Mouse (Mus musculus) regulatory T cell (primary cell): ENCODE data around the gene Psmd3.
"Not testable (repeated sequence)": the region's sequence is repeated elsewhere in the genome, so short reads cannot be mapped to it uniquely, and the experiment has no call there.

Experiments
- in situ Hi-C: fragments of 300-600 bp; cut with MboI, MseI; formaldehyde crosslinking; loops from one replicate; pipeline ENCODE4 v1.15.1; 2025; ENCODE audit warnings: high pct_unique_total_duplicates

Psmd3 gene

DNA sequence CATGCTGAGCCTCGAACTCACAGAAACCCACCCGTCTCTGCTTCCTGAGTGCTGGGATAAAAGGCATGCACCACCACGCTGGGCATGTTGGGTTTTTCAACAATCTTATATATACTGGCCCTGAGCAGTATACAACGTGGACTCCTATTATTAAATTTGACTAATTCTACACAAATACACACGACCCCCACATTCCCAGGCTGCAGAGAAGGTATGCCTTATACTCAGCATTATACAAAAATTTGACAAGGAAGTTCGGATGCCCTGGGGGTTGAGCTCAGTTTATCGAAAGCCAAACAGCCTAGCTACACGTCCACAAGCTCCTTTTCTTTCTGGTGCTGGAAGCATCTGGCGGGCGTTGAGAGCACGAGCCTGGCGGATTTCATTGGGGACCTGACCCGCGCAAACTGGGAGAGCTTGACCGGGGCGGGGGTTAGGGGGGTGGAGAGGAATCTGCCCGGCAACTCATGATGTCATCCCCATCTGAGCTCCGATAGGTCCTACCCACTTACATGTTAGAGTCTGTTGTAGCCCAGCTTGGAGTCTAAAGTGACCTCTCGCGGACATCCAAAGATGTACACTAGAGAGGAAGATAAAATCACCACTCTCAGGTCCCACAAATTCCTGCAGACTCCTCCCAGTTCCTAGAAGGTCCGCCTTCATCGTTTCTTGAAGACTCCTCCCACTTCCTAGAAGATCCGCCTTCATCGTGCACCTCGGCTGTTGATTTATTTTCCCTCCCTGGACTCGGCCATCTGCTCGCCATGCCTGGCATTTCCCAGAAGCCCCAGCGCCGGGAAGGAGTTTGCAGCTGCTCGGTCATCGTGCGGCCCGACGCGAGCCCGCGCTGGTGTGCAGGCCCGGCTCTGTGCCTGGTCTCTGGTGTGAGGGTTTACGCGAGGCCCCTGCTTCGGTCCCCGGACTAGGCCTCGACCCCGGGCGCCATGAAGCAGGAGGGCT is at the start of gene Psmd3:
Psmd3 (plus strand) TSS at position 769 of the 960 bp plus-strand sequence.
- in situ Hi-C loops = no loop called here

DNA sequence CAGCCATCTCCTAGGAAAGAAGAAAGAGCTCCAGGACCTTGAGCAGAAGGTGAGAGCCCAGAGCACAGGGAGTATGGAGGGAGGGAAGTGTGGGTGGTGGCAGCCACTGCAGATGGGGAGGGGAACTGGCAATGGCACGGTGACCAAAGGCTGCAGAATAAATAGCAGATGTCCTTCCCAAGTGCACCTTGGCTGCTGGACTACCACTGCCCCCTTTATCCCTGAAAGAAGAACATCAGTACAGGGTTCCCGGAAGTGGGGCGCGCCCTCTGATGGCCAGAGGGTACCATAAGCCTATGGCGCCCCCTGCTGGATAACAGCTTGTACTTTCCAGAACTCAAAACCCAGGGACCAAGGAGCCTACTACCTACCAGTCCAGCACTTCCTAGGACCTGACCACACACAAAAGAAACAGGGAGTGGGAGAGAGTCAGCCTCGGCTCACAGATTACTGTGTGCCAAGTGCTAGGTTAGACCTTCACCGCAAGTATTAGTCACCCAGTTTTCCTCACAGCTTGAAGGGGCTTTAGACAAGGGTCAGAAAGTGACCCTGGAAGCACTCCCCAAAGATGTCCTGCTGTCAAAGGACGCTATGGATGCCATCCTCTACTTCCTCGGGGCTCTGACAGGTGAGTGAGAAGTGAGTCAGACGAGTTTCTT is 46.9 kb upstream of the Psmd3 start:
- in situ Hi-C loops = loop anchor here (5.0 to 10.0 kb wide), 3 partner anchors 37 to 59 kb away; partner anchors contain the start of gene Ormdl3

DNA sequence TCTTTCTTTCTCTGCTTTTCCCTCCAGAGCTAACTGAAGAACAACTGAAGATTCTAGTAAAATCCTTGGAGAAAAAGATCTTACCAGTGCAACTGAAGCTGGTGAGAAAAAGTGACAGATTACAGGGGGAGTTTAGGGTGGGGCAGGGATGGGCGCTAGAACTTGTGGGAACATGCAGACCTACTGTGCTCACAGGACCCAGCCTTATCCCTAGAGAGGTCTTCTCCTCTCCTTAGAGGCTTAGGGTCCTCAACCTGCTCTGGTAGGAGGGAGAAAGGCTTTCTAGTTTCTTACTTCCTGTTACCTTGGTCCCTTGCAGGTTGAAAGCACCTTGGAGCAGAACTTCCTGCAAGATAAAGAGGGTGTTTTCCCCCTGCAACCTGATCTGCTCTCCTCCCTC is 44.9 kb upstream of the Psmd3 start:
- in situ Hi-C loops = loop anchor here (5.0 to 10.0 kb wide), 3 partner anchors 35 to 57 kb away; partner anchors contain the start of gene Ormdl3

DNA sequence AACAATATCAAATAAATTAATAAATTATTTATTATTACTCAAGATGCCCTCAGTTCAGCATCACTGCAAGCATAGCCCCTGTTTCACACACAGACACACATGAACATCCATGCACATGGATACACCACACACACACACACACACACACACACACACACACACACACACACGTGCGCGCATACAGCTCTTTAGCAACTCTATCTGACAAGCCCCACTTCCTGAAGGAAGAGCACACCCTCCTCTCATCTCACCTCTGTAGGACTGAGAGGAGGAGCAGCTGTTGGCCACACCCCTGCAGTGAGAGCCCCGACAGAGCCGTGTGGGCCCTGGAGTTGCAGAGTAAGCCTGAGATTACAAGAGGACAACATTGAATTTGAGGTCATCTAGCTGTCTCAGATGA is 42.3 kb upstream of the Psmd3 start:
- in situ Hi-C loops = no loop called here

DNA sequence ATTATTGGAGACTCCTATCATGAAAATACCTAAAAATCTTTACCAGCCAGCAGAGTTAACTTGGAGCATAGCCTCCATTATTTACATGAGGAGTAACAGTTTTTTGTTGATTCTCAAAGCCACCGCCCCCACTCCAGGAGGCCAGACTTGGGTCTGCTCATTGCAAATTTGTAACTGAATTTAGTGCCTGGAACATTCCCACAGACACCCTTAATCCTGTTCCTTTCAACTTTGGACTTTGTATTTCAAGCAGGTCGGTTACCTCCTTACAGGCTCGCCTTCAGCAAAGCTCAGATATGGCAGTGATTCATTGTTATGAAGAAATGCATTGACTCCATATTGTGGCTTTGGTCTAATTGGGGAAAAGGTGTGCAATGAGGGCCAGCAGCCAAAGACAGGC is 37.6 kb upstream of the Psmd3 start:
- in situ Hi-C loops = loop anchor here (5.0 kb wide), 1 partner anchor 37 kb away; no protein-coding TSS in a partner anchor

DNA sequence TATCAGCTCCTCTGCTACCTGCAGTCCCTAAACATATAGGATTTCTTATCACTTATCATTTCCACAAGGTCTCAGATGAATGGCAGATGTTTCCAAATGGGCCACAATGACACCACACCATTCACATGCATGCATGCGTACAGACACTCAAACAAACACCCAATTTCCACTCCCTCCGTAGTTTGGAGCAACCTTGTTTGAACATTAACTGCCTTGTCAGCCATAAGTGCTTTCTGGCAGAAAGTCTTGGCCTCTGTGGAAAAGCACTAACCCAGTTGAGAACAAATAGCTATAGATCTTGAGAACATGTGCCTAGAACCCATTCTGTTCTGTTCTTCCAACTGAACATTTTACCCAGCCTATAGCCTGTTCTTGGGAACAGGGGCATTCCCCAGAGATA is 36.4 kb upstream of the Psmd3 start:
- in situ Hi-C loops = loop anchor here (5.0 kb wide), 1 partner anchor 39 kb away; no protein-coding TSS in a partner anchor

DNA sequence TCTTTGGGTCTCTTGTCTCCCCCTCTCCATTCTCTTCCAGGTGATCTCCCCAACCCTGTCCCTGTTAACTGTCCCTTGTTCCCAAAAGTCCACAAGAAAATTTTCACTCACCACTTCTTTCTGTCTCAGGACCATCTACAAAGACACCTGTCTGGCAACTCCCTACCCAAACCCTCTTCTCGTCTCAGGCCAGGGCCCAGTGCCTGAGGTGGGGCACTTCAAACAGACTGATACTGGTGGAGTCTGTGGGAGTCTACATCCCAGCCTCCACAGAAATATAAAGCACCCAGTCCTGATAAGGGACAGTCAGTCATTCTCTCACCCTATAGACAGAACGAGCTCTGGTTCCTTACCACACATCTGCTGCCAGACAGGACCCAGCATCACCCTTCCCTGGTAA is 35.9 kb upstream of the Psmd3 start, which contains the start of gene Gsdma2:
Gsdma2 (plus strand) TSS at position 301 of the 400 bp plus-strand sequence.
- in situ Hi-C loops = loop anchor here (5.0 kb wide), 1 partner anchor 39 kb away; no protein-coding TSS in a partner anchor

DNA sequence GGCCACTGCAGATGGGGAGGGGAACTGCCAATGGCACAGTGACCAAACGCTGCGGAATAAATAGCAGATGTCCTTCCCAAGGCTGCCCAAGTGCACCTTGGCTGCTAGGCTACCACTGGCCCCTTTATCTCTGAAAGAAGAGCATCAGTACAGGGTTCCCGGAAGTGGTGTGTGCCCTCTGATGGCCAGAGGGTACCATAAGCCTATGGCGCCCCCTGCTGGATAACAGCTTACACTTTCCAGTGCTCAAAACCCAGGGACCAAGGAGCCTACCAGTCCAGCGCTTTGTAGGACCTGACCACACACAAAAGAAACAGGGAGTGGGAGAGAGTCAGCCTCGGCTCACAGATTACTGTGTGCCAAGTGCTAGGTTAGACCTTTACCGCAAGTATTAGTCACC is 27.3 kb upstream of the Psmd3 start:
- in situ Hi-C loops = not testable (repeated sequence)

DNA sequence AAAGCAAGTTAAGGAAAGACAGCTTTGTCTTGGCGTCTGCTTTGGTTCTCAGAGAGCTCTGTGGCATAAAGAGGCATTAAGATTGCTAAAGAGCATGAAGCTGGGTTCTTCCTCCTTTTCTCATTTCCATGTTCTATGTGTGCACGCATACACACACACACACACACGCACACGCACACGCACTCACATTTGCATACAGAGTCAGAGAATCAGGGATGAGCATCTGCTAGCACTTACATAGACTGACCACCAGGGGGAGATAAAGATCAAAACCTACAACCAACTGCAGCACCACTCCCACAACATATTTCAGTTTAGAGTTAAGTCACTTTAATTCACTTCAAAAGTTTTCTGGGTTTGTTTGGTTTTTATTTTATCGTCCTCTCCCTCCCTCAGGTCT is 21.8 kb upstream of the Psmd3 start:
- in situ Hi-C loops = no loop called here

DNA sequence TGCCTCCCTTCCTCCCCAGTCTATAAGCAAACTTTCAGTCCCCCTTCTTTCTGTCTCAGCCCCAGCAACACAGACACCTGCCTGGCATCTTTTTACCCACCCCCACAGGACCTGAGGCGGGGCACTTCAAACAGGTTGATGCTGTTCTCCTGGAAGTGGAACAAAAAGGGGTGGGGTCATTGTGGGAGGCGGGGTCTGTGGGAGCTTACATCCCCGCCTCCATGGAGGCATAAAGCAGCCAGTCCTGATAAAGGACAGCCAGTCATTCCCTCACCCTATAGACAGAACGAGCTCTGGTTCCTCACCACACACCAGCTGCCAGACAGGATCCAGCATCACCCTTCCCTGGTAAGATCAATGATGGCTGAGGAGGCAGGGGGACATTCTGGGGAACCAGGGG is 18.3 kb upstream of the Psmd3 start, which contains the start of gene Gsdma:
Gsdma (plus strand) TSS at position 261 of the 400 bp plus-strand sequence.
- in situ Hi-C loops = no loop called here

DNA sequence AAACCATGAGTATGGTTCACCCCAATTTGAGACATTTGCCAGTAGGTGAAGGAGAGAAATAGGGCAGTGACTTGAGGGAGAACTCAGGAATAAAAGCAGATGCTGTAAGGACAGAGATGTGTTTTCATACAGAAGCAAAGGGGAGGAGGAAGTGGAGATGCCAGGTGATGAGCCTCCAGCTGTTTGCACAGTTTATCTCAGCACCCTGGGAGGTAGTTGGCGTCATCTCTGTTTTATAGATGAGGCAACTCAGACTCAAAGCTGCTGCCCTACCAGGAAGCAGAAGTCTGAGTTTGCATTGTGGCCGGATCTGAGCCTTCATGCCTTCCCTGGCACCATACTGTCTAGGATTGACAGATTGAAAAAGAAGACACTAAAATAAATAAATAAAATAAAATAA is 13.4 kb upstream of the Psmd3 start:
- in situ Hi-C loops = no loop called here

DNA sequence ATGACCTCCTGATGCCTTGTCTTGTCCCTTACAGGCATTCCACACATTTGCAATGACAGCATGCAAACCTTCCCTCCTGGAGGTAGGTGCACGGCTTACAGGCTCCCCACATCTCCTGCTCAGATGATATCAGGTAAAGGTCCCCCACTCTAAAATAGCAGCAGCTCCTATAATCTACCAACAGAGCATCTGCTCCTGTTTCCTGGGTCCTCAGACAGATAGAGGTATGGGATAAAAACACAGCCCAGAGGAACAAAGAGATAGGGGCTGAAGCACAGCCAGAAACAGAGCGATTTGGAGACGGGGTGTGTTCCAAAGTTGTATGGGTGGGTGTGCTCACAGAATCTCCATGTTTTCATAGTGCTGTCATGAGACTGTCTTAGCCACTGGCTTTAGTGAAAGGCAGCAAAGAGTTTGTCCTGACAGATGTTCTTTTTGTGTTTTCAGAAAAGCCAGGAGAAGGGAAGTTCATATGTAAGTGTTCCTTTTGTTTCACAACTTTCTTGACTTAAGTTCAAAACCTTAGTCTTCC is 11.0 kb upstream of the Psmd3 start:
- in situ Hi-C loops = loop anchor here (5.0 kb wide), 1 partner anchor 34 kb away; no protein-coding TSS in a partner anchor

DNA sequence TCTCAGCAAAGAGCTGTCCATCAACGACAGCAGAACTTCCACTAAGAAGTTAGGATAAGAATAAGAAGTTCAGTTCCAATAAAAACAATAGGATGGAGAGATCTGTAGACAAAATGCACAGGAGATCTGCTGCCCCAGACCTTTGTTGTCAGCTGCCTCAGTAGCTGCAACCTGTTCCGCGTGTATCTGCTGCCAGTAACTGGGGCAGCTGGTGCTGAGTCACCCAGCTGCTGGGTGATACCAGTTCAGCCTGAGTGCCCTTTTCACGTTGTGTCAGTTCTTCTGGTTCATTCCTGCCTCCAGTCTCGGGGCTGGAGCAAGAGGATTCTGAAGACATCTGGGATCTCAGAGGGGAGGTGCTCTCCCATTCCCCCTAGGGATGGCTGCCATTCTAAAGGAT is 10.5 kb upstream of the Psmd3 start:
- in situ Hi-C loops = loop anchor here (5.0 kb wide), 1 partner anchor 35 kb away; no protein-coding TSS in a partner anchor

DNA sequence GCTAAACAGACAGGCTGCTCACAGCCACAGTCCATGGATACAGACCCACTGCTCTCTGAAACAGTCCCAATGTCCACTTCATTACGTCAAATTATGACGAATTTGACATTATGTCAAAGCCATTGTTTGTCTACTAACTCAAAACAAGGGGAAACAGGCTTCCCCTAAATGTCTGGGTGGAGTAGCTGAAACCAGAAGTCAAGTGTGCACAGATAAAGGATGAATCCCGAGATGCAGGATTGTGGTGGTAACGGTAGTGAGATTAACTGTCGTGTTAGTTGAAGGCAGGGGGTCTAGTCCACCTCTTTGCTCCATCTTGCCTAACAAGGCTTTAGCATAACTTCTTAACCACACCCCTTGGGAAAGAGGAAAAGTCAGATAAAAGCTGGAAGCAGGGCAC is 9.9 kb upstream of the Psmd3 start:
- in situ Hi-C loops = loop anchor here (5.0 kb wide), 1 partner anchor 35 kb away; no protein-coding TSS in a partner anchor

DNA sequence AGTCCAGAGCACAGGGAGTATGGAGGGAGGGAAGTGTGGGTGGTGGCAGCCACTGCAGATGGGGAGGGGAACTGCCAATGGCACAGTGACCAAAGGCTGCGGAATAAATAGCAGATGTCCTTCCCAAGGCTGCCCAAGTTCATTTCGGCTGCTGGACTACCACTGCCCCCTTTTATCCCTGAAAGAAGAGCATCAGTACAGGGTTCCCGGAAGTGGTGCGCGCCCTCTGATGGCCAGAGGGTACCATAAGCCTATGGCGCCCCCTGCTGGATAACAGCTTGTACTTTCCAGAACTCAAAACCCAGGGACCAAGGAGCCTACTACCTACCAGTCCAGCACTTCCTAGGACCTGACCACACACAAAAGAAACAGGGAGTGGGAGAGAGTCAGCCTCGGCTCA is 9.2 kb upstream of the Psmd3 start:
- in situ Hi-C loops = loop anchor here (5.0 kb wide), 1 partner anchor 36 kb away; no protein-coding TSS in a partner anchor

DNA sequence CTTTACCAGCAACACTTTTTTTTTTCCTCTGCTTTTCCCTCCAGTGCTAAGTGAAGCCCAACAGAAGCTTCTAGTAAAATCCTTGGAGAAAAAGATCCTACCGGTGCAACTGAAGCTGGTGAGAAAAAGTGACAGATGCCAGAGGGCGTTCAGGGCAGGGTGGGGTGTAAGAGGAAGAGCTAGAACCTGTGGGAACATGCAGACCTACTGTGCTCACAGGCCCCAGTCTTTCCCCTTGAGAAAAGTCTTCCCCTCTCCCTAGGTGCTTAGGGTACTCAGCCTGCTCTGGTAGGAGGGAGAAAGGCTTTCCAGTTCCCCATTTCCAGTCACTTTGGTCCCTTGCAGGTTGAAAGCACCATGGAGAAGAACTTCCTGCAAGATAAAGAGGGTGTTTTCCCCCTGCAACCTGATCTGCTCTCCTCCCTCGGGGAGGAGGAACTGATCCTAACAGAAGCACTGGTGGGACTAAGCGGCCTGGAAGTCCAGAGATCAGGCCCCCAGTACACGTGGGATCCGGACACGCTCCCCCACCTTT is 6.5 kb upstream of the Psmd3 start:
- in situ Hi-C loops = no loop called here

DNA sequence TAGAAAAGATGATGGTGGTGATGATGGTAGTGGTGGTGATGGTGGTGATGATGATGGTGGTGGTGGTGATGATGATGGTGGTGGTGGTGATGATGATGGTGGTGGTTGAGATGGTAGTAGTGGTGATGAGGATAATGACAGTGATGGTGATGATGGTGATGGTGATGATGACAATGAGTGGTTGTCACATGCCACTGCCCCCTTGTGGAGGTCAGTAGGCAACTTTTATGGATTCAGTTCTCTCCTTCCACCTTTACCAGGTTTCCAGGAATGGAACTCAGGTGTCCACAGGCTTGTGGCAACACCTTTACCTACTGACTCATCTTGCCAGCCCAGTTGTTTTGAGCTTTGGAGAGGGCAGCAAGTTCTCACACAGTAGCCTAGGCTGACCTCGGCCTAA is 2.3 kb upstream of the Psmd3 start:
- in situ Hi-C loops = no loop called here

DNA sequence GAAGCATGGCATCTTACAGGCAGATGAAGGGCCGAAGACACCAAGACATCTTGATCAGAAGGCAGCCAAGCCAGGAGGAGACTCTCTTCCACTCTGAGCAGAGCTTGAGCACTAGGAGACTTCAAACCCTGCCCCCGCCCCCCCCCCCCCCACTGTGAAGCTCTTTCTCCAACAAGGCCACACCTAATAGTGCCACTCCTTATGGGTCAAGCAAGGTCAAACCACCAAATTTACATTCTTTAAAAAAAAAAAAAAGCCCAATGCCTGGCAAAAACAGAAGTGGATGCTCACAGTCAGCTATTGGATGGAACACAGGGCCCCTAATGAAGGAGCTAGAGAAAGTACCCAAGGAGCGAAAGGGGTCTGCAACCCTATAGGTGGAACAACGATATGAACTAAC is 1.8 kb upstream of the Psmd3 start:
- in situ Hi-C loops = not testable (repeated sequence)

DNA sequence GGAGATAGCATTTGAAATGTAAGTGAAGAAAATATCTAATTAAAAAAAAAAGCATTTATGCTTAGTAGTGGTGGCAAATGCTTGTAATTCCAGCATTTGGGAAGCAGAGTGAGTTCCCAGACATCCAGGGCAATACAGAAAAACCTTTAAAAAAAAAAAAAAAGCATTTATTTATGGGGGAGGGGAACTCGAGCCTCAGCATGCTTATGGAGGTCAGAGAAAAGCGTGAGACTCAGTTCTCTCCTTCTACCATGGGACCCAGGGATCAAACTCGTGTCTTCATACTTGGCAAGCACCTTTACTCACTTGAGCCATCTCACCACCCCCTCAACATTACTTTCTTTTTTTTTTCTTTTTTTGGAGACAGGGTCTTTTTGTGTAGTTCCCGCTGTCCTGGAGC is 1.2 kb upstream of the Psmd3 start:
- in situ Hi-C loops = no loop called here

DNA sequence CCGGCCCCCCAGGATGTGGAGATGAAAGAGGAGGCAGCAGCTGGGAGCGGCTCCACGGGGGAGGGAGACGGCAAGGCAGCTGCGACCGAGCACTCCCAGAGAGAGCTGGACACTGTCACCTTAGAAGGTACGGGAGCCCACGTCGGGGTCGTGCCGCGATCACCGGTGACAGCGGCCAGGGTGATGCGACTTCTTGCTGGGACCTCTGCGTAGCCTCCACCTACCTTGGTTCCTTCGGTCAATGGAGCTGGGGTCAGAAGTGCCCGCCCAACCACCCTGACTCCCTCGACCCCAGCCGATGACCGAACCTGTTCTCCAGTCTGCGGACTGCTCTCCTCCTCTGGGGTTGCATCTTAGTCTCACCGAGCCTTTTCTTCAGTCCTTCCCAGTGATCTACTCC is 457 bp downstream of the Psmd3 start:
- in situ Hi-C loops = no loop called here

DNA sequence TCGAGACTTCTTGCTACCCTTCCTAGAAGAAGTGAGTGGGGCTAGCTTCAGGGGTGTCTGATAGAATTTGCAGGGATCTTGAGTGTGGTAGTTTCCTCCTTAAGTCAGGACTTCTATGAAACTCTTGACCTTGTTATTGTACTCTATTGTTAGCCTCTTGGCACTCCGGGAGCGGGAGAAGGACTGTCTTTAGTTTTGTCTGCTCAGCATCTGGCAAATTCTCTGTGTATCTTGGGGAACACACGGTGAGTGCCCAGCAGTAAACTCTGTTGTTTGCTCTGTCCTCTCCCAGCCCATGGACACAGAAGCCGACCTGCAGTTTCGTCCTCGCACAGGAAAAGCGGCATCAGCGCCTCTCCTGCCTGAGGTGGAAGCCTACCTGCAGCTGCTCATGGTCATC is 3.3 kb downstream of the Psmd3 start:
- in situ Hi-C loops = no loop called here

DNA sequence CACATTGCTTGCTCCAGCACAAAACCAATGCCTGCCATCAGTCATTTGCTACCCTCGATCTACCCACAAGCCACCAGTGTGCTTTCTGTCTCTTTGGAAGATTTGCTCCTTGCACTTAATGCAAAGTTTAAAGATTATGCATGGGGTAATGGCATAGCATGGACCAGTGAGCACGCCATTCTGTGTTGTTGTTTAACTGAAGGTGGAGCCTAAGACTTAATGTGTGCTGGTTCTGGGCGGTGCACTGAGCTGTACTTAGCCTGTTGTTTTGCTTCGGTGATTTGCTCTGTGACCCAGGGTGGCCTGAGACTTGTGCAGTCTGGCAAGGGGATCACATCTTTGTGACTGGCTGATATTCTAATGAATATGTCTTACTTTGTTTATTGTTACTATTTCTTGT is 4.6 kb downstream of the Psmd3 start:
- in situ Hi-C loops = no loop called here
